Mouse (Mus musculus) gonadal fat pad, adult 2 months (tissue): ENCODE results near the gene Mipol1. TPM values are rescaled to one million over a fixed set of nuclear protein-coding genes. Genes with fewer than 3 reads are reported as not detected.

Experiments used
- polyA plus RNA-seq: library from polyadenylated mRNA; depleted of rRNA; stranded (reverse); fragments of >200 nt; gene quantifications from 2 replicates; pipeline ENCODE4 v1.2.3, GENCODE M21; 2012; rRNA removed

Mipol1 gene
- polyA plus RNA-seq, 1 experiment, result 2.3 TPM

Other genes starting within 250 kb of the Mipol1 start
- 1.6 and 2.8 TPM in 2 replicates for gene Slc25a21, start 33.0 kb upstream of the Mipol1 start, polyA plus RNA-seq
- 19.3 and 21.5 TPM in 2 replicates for gene Prps1l3, start within 50 bp of the Mipol1 start, polyA plus RNA-seq